Mouse (Mus musculus): ENCODE measurements at regions not wholly inside any gene's neighbourhood (a gene's known extent, or its start where the extent isn't known, plus 50 kb on each side); places are given as distances from the start of the nearest gene placed in this dataset.

DNA sequence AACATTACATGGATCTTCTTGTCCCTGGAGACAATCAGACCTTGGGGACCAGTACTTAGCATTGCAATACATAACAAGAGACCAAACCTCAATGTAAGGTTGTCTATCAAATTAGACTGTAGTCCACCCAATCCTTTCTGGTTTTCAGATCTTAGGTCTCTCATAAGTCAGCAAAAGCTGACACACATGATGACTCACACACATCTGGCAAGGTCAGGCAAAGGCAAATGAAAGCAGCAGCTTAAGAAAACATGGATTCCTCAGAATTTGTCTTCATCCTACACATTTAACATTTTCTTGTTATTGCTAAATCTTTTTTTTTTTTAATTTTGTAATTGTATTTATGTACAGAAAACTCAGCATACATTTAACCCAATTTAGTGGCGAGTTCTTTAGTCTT lies 52.0 kb downstream of the Gm11983 start:
- DNase-seq (ENCODE audit: low spot score in 2 of 2), result no peak

DNA sequence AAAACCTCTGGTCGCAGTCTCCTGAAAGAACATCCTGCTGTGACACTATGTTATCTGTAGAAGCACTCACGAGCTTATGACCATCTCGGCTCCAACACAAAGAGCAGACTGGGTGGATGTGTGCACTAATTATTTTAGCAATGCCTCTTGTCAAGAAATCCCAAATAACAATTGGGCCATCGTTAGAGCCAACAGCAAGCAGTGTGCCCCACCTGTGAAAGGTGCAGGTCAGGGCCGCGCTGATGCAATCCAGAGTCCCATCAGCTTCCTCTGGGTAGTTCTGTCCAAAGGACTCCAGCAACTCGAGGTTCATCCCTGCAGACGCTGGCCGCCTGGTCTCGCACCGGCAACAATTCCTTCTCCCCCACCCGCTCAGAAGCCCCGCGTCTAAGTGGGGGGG lies 54.6 kb downstream of the Gm11983 start:
- no peak for DNase-seq (ENCODE audit: low spot score in 2 of 2)

DNA sequence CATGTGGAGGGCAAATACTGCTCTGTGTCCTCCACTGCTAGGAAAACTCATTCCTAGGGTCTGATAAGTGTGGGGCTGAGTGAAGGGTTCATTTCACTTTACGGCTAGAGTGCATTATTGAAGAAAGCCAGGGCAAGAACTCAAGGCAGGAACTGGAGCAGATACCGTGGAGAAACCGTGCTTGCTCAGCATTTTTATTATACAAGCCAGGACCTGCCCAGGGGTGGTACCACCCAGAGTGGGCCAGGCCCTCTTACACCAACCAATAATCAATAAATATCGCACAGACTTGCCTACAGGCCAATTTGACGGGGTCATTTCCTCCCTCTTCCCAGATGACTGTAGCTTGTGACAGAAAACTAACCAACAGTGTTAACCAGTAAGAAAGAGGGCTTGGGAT lies 57.7 kb downstream of the Gm11983 start:
- DNase-seq (ENCODE audit: low spot score in 2 of 2), result no peak

DNA sequence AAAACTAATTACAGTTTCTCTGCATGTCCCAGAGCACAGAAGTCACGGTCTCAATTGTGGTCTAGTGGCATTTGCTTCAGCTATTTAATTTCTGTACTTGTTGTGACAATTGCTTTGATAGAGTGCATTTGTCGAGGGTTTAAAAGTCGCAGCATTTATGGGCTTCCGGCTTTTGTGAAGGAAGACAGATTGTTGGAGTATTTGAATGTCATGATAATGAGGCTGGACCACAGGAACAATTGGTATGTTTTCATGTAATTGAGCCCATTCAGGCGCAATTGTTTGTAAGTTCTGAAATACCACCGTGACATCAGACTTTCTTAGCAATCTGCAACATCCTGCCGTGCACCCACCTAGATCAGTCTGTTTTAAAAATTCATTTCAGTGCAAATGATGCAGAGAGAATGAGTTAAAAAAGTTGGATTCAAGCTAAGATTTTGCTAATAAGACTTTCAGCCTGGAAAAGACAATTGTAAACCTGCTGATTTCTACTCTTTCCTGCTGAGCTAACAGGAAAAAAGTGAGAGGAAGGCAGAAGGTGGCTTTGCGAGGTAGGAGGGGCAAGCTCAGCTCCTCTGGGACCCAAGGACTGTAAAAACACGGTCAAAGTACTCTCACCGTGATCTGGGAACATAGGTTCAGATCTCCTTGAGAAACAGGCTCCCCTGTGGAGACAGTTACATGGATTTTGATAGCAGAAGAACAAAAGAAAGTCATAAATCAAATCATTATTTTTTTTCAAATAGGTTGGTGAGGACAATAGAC lies 58.7 kb downstream of the Gm11983 start:
- no peak for DNase-seq (ENCODE audit: low spot score in 2 of 2)

GRCm38 (mm10) chr11:6777566-6777965 lies 59.9 kb downstream of the Gm11983 start:
- DNase-seq (ENCODE audit: low spot score in 2 of 2), result no peak

GRCm38 (mm10) chr11:6774656-6775055 lies 62.8 kb downstream of the Gm11983 start:
- DNase-seq (ENCODE audit: low spot score in 2 of 2), result no peak

GRCm38 (mm10) chr11:6773951-6774350 lies 63.5 kb downstream of the Gm11983 start:
- DNase-seq (ENCODE audit: low spot score in 2 of 2), result no peak

GRCm38 (mm10) chr11:6773364-6773763 lies 64.1 kb downstream of the Gm11983 start:
- no peak for DNase-seq (ENCODE audit: low spot score in 2 of 2)

GRCm38 (mm10) chr11:6769437-6769765 lies 68.1 kb downstream of the Gm11983 start:
- DNase-seq (ENCODE audit: low spot score in 2 of 2), result no peak

GRCm38 (mm10) chr11:6768599-6769436 lies 68.6 kb downstream of the Gm11983 start:
- peak; percentile 20 to 44 for DNase-seq (ENCODE audit: low spot score in 2 of 2)

- no peak for DNase-seq (ENCODE audit: low spot score in 2 of 2)
These were observed 70.7 kb downstream of the Gm11983 start for GRCm38 (mm10) chr11:6766725-6767124.

GRCm38 (mm10) chr11:6765333-6765957 lies 72.0 kb downstream of the Gm11983 start:
- no peak for DNase-seq (ENCODE audit: low spot score in 2 of 2)

DNA sequence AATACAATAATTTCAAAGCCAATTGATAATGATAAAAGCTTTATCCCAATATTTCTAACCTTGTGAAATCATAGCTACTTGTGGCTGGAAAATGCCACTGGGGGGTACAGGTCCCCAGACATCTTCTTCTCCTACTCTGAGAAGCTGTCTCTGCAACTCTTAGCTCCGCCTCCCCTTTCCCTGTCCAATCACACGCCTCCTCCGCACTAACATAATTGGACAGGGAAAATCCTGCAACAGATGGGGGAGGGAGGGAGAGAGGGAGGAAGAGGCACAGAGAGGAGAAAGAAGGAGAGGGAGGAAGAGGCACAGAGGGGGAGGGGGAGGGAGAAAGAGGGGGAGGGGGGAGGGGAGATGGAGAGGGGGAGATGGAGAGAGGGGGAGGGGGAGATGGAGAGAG lies 73.3 kb downstream of the Gm11983 start:
- no peak for DNase-seq (ENCODE audit: low spot score in 2 of 2)

DNA sequence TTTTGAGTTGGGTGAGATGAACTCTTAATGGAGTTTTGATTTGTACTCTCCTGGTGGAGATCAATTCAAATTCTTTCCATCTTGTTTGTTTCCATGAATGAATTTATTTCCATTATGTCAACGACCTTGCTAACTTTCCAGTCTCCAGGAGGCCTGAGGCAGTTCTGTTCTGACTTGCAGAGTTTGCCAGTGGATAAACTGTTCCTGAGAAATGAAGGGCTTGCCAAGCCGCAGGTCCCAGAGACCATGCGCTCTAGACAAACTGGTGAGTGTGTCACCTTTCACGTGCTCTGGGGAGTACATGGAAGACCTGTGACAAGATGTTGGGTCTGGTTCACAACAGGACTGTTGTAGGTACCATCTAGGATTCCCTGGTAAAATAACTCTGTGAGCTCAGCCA lies 74.5 kb downstream of the Gm11983 start:
- no peak for DNase-seq (ENCODE audit: low spot score in 2 of 2)

GRCm38 (mm10) chr11:6761876-6762628 lies 75.4 kb downstream of the Gm11983 start:
- DNase-seq (ENCODE audit: low spot score in 2 of 2), result no peak

DNA sequence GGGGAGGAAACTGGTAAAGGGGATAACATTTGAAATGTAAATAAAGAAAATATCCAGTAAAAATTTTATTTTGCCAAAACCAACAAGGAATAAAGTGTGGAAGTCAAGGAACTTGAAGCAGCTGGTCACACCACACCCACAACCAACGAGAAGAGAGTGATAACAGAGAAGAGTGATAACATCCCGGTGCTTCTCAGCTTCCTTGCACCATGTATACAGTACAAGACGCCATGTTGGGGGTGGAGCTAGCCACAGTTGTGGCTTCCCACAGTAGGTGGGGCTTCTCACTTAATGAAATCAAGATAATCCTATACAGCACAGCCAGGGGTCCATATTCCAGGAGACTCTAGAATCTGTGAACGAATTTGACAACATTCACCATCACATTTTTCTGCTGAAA lies 77.9 kb downstream of the Gm11983 start:
- no peak for DNase-seq (ENCODE audit: low spot score in 2 of 2)

GRCm38 (mm10) chr11:6739439-6739838 lies 81.1 kb downstream of the Ramp3 start:
- DNase-seq (ENCODE audit: low spot score in 2 of 2), result no peak

- DNase-seq (ENCODE audit: low spot score in 2 of 2), result no peak
These were observed 80.3 kb downstream of the Ramp3 start for GRCm38 (mm10) chr11:6738581-6738980.

GRCm38 (mm10) chr11:6738163-6738562 lies 79.8 kb downstream of the Ramp3 start:
- DNase-seq (ENCODE audit: low spot score in 2 of 2), result no peak

DNA sequence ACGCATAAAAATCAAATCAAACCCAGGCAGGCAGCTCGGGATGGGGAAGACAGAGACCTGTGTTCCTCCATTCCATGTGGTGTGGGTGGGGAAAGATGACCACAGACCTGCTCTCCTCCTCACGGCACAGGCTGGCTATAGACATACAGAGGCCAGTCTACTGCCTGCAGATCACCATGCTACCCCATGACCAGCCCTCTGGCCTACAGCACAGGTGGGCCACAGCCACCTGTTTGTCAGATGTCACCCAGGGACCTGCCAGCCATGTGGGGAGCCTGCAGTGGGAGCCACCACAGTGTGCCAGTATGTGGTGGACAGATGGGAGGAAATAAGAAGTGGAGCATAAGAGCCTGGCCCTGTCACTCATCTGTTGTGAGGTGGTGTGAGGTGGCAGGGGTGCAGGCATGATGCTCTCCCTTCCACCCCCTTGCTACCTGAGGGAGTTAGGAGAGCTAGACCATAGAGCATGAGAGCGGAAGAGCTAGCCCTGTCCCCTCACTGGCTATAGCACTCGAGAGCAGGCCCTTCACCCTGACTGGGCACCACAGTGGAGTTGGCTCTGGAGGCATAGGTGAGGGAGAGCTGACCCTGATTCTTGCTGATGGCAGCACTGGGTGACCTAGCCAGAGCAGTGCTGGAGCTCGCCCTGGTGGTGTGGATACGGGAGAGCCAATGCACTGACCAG lies 76.6 kb downstream of the Ramp3 start:
- no peak for DNase-seq (ENCODE audit: low spot score in 2 of 2)

- no peak for DNase-seq (ENCODE audit: low spot score in 2 of 2)
These were observed 73.2 kb downstream of the Ramp3 start for GRCm38 (mm10) chr11:6731505-6731904.

Data from heart, adult 9 months (tissue).